Mouse (Mus musculus): ENCODE measurements at regions not wholly inside any gene's neighbourhood (a gene's known extent, or its start where the extent isn't known, plus 50 kb on each side); places are given as distances from the start of the nearest gene placed in this dataset.

DNA sequence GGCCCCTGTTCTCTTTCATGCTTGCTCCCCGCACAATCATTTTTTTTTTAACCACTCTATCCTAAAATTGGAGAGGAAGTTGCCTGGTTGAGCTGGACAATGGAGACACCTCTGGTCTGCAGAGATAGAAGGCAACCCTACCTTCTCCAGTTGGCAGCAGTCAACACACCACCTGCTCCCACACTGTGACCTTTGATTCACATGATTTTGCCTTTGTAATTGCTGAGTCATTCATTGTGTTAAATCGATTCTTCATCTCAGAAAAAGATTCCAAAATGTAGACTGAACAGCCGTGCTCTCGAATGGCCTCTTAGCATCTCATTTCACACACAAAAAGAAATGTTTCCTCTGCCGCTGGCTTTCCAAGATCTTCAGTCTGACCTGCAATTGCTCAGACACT lies 616.2 kb downstream of the Pdcd6ip start:
- Histone ChIP-seq H3K4me3 (ENCODE audit: low read depth, low read length) (no peak overlapping the region), H3K4me1 (replicated peaks; ENCODE audit: control insufficient read depth, insufficient read depth) (no peaks in the 10 kb centered on the region), H3K27me3 (ENCODE audit: control insufficient read depth, insufficient read depth, low read length) (no peaks in the 10 kb centered on the region), H3K4me2 (replicated peaks; ENCODE audit: low read depth) (no peak overlapping the region), H3K9me3 (ENCODE audit: control insufficient read depth, low read length) (no peaks in the 10 kb centered on the region), H3K27ac (replicated peaks) (no peak overlapping the region), H3K9ac (ENCODE audit: low read length) (no peak overlapping the region), H3K36me3 (ENCODE audit: control insufficient read depth, insufficient read depth, low read length) (no peaks in the 10 kb centered on the region)
- DNase-seq (ENCODE audit: low spot score) (no peak), ATAC-seq (ENCODE audit: low FRiP score, low TSS enrichment) (no peak)
- WGBS = 81% methylated on average over 5 of the region's 5 CpGs
- TF ChIP-seq CTCF (IDR thresholded peaks at IDR 0.05; ENCODE audit: low read depth) (no peak), EP300 (optimal IDR thresholded peaks at IDR 0.05) (no peak)

DNA sequence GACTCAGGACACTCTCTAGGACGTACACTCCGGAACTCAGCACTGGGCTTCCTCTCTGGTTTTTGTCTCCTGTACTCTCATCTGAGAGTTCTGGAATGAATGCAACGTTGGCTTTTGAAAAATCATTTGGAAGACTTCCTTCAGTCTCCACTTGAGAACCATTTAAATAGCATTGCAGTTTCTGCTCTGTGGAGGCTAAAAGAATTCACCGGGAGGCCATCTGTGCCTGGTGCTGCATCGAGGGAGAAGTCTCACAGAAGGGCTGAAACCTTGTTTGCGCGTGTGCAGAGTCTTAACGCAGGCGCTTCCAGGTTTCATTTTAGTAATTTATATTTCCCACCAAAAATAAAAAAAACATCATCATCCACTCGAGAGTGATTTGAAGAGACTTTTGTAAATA lies 620.3 kb downstream of the Pdcd6ip start:
- no peaks in the 10 kb centered on the region for H3K27me3 ChIP-seq (ENCODE audit: control insufficient read depth, insufficient read depth, low read length)
- H3K9ac ChIP-seq (ENCODE audit: low read length) = no peak overlapping the region
- no peak overlapping the region for H3K4me3 ChIP-seq (ENCODE audit: low read depth, low read length)
- ATAC-seq (ENCODE audit: low FRiP score, low TSS enrichment) = no peak
- no peak overlapping the region for H3K27ac ChIP-seq (replicated peaks)
- no peaks in the 10 kb centered on the region for H3K9me3 ChIP-seq (ENCODE audit: control insufficient read depth, low read length)
- 80% methylated on average over 10 of the region's 10 CpGs for whole genome bisulfite sequencing
- H3K36me3 ChIP-seq (ENCODE audit: control insufficient read depth, insufficient read depth, low read length) = no peaks in the 10 kb centered on the region
- no peak for DNase-seq (ENCODE audit: low spot score)
- no peak overlapping the region for H3K4me2 ChIP-seq (replicated peaks; ENCODE audit: low read depth)
- TF ChIP-seq CTCF (IDR thresholded peaks at IDR 0.05; ENCODE audit: low read depth) (no peak), EP300 (optimal IDR thresholded peaks at IDR 0.05) (no peak)
- H3K4me1 ChIP-seq (replicated peaks; ENCODE audit: control insufficient read depth, insufficient read depth) = no peaks in the 10 kb centered on the region

DNA sequence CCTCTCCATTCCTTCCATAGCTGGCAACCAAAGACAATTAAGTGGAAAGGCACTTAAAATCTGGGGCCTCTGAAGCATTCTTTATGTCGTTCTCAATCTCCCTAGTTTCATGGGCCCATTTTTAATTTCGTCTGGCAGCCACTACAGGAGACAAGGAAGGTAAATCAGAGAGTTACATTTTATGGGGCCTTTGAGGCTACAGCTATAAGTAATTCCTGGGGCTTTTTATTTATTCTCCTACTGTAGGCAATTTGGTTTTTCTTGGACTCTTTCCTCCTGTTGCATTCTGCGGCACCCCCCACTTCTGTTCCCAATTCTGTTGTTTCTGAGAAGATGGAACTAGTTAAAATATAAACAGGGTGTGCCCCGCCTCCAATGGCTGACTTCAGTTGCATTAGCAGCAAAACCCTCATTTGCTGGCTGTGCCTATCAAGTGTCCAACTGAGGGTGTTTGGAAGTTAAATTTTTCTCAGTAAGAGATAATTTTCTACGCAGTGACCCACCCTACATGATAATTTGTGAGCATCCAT lies 622.7 kb downstream of the Pdcd6ip start:
- WGBS = 76% methylated on average over 5 of the region's 5 CpGs
- no peaks in the 10 kb centered on the region for H3K4me1 ChIP-seq (replicated peaks; ENCODE audit: control insufficient read depth, insufficient read depth)
- no peak overlapping the region for H3K9ac ChIP-seq (ENCODE audit: low read length)
- no peaks in the 10 kb centered on the region for H3K36me3 ChIP-seq (ENCODE audit: control insufficient read depth, insufficient read depth, low read length)
- no peaks in the 10 kb centered on the region for H3K9me3 ChIP-seq (ENCODE audit: control insufficient read depth, low read length)
- TF ChIP-seq EP300 (optimal IDR thresholded peaks at IDR 0.05) (no peak), CTCF (IDR thresholded peaks at IDR 0.05; ENCODE audit: low read depth) (no peak)
- H3K4me3 ChIP-seq (ENCODE audit: low read depth, low read length) = no peak overlapping the region
- ATAC-seq (ENCODE audit: low FRiP score, low TSS enrichment) (no peak), DNase-seq (ENCODE audit: low spot score) (no peak)
- H3K27ac ChIP-seq (replicated peaks) = no peak overlapping the region
- H3K4me2 ChIP-seq (replicated peaks; ENCODE audit: low read depth) = no peak overlapping the region
- no peaks in the 10 kb centered on the region for H3K27me3 ChIP-seq (ENCODE audit: control insufficient read depth, insufficient read depth, low read length)

GRCm38 (mm10) chr9:113074866-113075265 lies 633.2 kb downstream of the Pdcd6ip start:
- H3K4me3 ChIP-seq (ENCODE audit: low read depth, low read length) = no peak overlapping the region
- ATAC-seq (ENCODE audit: low FRiP score, low TSS enrichment) = no peak
- no peak overlapping the region for H3K27ac ChIP-seq (replicated peaks)
- DNase-seq (ENCODE audit: low spot score) = no peak
- 77% methylated on average over 3 of the region's 3 CpGs for WGBS
- H3K36me3 ChIP-seq (ENCODE audit: control insufficient read depth, insufficient read depth, low read length) = no peaks in the 10 kb centered on the region
- H3K4me1 ChIP-seq (replicated peaks; ENCODE audit: control insufficient read depth, insufficient read depth) = no peaks in the 10 kb centered on the region
- no peak overlapping the region for H3K9ac ChIP-seq (ENCODE audit: low read length)
- no peaks in the 10 kb centered on the region for H3K9me3 ChIP-seq (ENCODE audit: control insufficient read depth, low read length)
- no peak overlapping the region for H3K4me2 ChIP-seq (replicated peaks; ENCODE audit: low read depth)
- H3K27me3 ChIP-seq (ENCODE audit: control insufficient read depth, insufficient read depth, low read length) = no peaks in the 10 kb centered on the region
- no peak for TF ChIP-seq CTCF (IDR thresholded peaks at IDR 0.05; ENCODE audit: low read depth)
- TF ChIP-seq EP300 (optimal IDR thresholded peaks at IDR 0.05) = no peak

DNA sequence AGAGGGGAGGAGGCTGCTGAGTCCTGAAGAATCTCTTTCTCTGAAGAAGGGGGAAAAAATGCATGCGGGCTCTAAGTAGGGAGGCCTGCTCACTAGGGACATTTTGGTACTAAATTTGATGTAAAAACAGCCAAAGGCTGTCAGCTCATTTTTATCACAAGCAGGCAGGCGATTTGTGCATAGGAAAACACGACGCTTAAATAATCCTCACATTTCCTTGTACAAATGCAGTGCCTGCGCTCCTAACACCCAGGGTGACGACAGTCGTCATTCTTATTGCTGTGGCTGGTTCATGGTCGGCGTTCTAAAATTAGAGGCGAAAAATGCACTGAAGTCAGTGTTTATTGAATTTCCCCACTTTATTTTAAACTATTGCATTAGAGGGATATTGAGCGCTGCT lies 650.6 kb downstream of the Pdcd6ip start:
- no peaks in the 10 kb centered on the region for H3K4me1 ChIP-seq (replicated peaks; ENCODE audit: control insufficient read depth, insufficient read depth)

GRCm38 (mm10) chr9:113044556-113045178 lies 663.4 kb downstream of the Pdcd6ip start:
- TF ChIP-seq EP300 (optimal IDR thresholded peaks at IDR 0.05) = no peak
- no peak for TF ChIP-seq CTCF (IDR thresholded peaks at IDR 0.05; ENCODE audit: low read depth)
- Histone ChIP-seq H3K27me3 (ENCODE audit: control insufficient read depth, insufficient read depth, low read length) (no peaks in the 10 kb centered on the region), H3K36me3 (ENCODE audit: control insufficient read depth, insufficient read depth, low read length) (no peaks in the 10 kb centered on the region), H3K27ac (replicated peaks) (no peak overlapping the region), H3K9ac (ENCODE audit: low read length) (no peak overlapping the region), H3K4me2 (replicated peaks; ENCODE audit: low read depth) (no peak overlapping the region), H3K9me3 (ENCODE audit: control insufficient read depth, low read length) (no peaks in the 10 kb centered on the region), H3K4me1 (replicated peaks; ENCODE audit: control insufficient read depth, insufficient read depth) (no peaks in the 10 kb centered on the region), H3K4me3 (ENCODE audit: low read depth, low read length) (no peak overlapping the region)
- 74% methylated on average over 4 of the region's 4 CpGs for WGBS
- no peak for DNase-seq (ENCODE audit: low spot score)
- no peak for ATAC-seq (ENCODE audit: low FRiP score, low TSS enrichment)

More for the DNA sequence above, 650.6 kb downstream of the Pdcd6ip start:
- Histone ChIP-seq H3K4me2 (replicated peaks; ENCODE audit: low read depth) (no peak overlapping the region), H3K36me3 (ENCODE audit: control insufficient read depth, insufficient read depth, low read length) (no peaks in the 10 kb centered on the region), H3K9me3 (ENCODE audit: control insufficient read depth, low read length) (no peaks in the 10 kb centered on the region), H3K4me3 (ENCODE audit: low read depth, low read length) (no peak overlapping the region), H3K9ac (ENCODE audit: low read length) (no peak overlapping the region), H3K27ac (replicated peaks) (no peak overlapping the region), H3K27me3 (ENCODE audit: control insufficient read depth, insufficient read depth, low read length) (no peaks in the 10 kb centered on the region)
- ATAC-seq (ENCODE audit: low FRiP score, low TSS enrichment) (no peak), DNase-seq (ENCODE audit: low spot score) (no peak)
- 61% methylated on average over 11 of the region's 11 CpGs for WGBS
- TF ChIP-seq CTCF (IDR thresholded peaks at IDR 0.05; ENCODE audit: low read depth) (no peak), EP300 (optimal IDR thresholded peaks at IDR 0.05) (no peak)

Data from stomach, postnatal 0 days (tissue).